Mouse (Mus musculus) cortical plate, adult 2 months (tissue): ENCODE measurements around the gene Gab2. TPM values are rescaled to one million over a fixed set of nuclear protein-coding genes. Genes with fewer than 3 reads are reported as not detected.

Experiments
- H3K27ac ChIP-seq: fragments of 200-500 bp; 2 replicates; pipeline ENCODE4 v1.5.1; 2012; ENCODE audit warnings: low read length, control low read depth, inconsistent platforms; ENCODE audit not compliant: insufficient read depth
- H3K4me1 ChIP-seq: fragments of 200-500 bp; 2 replicates; pipeline ENCODE4 v1.6.1; 2011; ENCODE audit warnings: low read length; ENCODE audit not compliant: control insufficient read depth, insufficient read depth
- H3K4me3 ChIP-seq: fragments of 200-500 bp; 2 replicates; pipeline ENCODE4 v1.5.1; 2011; ENCODE audit warnings: mild to moderate bottlenecking, low read length, control low read depth; ENCODE audit not compliant: insufficient read depth
- CTCF ChIP-seq: fragments of 200-500 bp; IDR thresholded peaks from 2 replicates; pipeline ENCODE4 v1.5.1; 2011; ENCODE audit warnings: mild to moderate bottlenecking, control low read depth, low read length; ENCODE audit not compliant: insufficient read depth; ENCODE audit errors: extremely low read depth
- POLR2A ChIP-seq: fragments of 200-500 bp; IDR thresholded peaks from 2 replicates; pipeline ENCODE4 v1.6.1; 2011; ENCODE audit warnings: mild to moderate bottlenecking, low read length, control low read depth; ENCODE audit not compliant: insufficient read depth; ENCODE audit errors: extremely low read depth
- polyA plus RNA-seq: library from polyadenylated mRNA; depleted of rRNA; stranded (reverse); fragments of >200 nt; gene quantifications from 2 replicates; pipeline ENCODE4 v1.2.3, GENCODE M21; 2012

Gene Gab2
- polyA plus RNA-seq, 1 experiment, result 11.0 TPM

GRCm38 (mm10) chr7:97181931-97182330 lies 100.5 kb downstream of the Gab2 start:
- Histone ChIP-seq H3K4me3 (no peak overlapping the region), H3K4me1 (peaks cover 2% of the 10 kb centered on the region; the same call in 1 of the 2 replicates), H3K27ac (no peak overlapping the region)
- TF ChIP-seq POLR2A (no peak), CTCF (no peak)

DNA sequence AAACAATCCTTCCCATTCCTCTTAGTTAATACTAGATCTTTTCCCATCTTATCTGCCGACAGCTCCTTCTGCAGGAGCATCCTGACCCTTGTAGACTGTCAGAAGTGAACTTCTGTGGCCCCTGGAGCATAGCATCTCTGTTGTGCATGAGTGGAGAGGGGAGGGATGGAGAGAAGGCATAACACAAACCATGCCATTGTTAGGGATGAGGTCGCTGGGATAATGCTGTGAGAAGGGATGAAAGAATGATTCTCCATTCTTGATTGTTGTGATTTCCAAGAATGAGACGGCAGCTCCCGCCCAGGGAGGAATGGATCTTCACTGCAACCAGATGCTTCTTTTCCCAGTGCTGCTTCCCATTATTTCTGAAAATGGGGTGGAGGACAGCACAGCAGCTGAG lies 102.0 kb downstream of the Gab2 start:
- peaks cover 2% of the 10 kb centered on the region; the same call in 1 of the 2 replicates for H3K4me1 ChIP-seq
- TF ChIP-seq CTCF, result no peak
- TF ChIP-seq POLR2A, result no peak
- H3K4me3 ChIP-seq, result no peak overlapping the region
- no peak overlapping the region for H3K27ac ChIP-seq

GRCm38 (mm10) chr7:97184005-97184404 lies 102.6 kb downstream of the Gab2 start:
- TF ChIP-seq CTCF (no peak), POLR2A (no peak)
- H3K4me1 ChIP-seq, result peaks cover 3% of the 10 kb centered on the region

DNA sequence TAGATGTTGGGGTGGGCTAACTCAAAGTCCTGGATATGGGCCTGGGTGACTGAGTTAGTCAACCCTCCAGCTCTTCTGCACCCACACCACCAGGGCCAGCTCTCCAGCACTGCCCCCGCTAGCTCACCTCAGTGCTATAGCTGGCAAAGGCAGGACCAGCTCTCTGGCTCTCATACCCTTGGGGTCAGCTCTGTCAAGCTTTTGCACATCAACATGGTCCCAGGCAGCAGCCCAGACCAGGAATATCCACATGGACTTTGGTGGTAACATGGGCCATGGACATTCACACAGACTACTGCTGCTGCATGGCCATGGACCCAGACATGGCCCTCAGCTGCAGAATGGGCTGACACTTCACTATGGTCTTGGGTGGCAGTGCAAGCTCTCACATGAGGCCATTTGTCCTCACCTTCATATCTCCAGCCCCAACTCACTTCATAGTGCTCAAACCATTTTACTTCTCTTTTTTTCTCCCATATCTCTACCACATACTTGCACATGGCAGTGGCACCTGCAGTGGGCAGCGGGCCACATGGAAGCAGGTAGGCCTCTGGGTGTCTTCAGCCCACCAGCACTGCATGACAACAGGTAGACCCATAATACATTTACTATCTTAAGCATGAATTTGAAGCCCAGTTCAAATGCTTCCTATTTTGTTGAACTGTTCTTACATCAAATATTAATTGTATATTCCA lies 106.1 kb downstream of the Gab2 start:
- H3K27ac ChIP-seq, result no peak overlapping the region
- H3K4me3 ChIP-seq, result no peak overlapping the region
- H3K4me1 ChIP-seq, result peaks cover 4% of the 10 kb centered on the region
- TF ChIP-seq CTCF, result no peak
- no peak for TF ChIP-seq POLR2A

More at GRCm38 (mm10) chr7:97184005-97184404, 102.6 kb downstream of the Gab2 start:
- Histone ChIP-seq H3K4me3 (no peak overlapping the region), H3K27ac (no peak overlapping the region; the same call in 1 of the 2 replicates)

- H3K4me3 ChIP-seq, result no peak overlapping the region
- TF ChIP-seq POLR2A (no peak), CTCF (no peak)
- peaks cover 2% of the 10 kb centered on the region for H3K4me1 ChIP-seq
- H3K27ac ChIP-seq, result no peak overlapping the region
These were observed 107.7 kb downstream of the Gab2 start for GRCm38 (mm10) chr7:97189116-97189515.

- H3K4me1 ChIP-seq, result no peaks in the 10 kb centered on the region; the same call in 1 of the 2 replicates
- no peak overlapping the region for H3K4me3 ChIP-seq
- TF ChIP-seq CTCF (no peak), POLR2A (no peak)
- H3K27ac ChIP-seq, result no peak overlapping the region
These were observed 122.5 kb downstream of the Gab2 start for GRCm38 (mm10) chr7:97203907-97204306.

DNA sequence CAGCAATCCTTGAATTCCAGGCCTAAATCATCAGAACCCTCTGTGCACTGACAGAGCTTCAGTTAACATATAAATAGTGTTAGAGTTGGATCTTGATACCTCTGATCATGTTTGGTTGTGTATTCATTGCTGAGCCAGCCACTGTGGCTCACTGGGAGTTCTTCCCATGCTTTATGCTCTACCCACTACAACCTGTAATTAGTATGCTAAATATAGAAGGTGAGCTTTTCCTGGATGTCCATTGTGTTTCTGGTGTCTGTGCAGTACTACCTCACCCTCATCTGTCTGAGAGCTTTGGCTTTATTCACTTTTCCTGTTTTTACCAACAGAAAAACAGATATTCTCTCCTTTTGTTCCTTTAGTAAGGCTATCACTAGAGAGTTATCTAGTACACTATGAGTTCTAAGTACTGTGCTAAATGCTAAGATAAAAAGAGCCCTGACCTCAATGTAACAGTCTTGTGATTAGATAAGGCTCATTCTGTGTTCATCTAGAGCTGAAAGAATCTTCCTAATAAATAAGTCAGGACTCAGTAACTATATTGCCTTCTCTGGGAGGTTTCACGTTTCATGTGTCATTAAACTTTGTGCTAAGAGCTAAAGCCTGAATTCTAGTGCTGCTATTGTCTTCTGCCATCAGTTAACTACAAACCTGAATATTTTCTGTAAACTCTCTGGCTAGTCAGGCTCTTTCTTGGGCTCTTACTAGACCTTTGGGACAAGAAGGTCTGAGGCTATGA lies 127.6 kb downstream of the Gab2 start:
- no peaks in the 10 kb centered on the region; the same call in 1 of the 2 replicates for H3K4me1 ChIP-seq
- no peak for TF ChIP-seq POLR2A
- no peak for TF ChIP-seq CTCF
- H3K27ac ChIP-seq, result no peak overlapping the region
- H3K4me3 ChIP-seq, result no peak overlapping the region

- H3K4me1 ChIP-seq, result no peaks in the 10 kb centered on the region; the same call in 1 of the 2 replicates
- no peak for TF ChIP-seq CTCF
- no peak for TF ChIP-seq POLR2A
- no peak overlapping the region for H3K4me3 ChIP-seq
- no peak overlapping the region for H3K27ac ChIP-seq
These were observed 128.8 kb downstream of the Gab2 start for GRCm38 (mm10) chr7:97210064-97210685.

- TF ChIP-seq POLR2A, result no peak
- TF ChIP-seq CTCF, result no peak
- Histone ChIP-seq H3K4me3 (no peak overlapping the region), H3K27ac (no peak overlapping the region), H3K4me1 (no peaks in the 10 kb centered on the region; the same call in 1 of the 2 replicates)
These were observed 129.7 kb downstream of the Gab2 start for GRCm38 (mm10) chr7:97211117-97211516.

GRCm38 (mm10) chr7:97223836-97224235 lies 142.4 kb downstream of the Gab2 start:
- H3K4me3 ChIP-seq, result no peak overlapping the region
- TF ChIP-seq POLR2A, result no peak
- no peak for TF ChIP-seq CTCF
- H3K27ac ChIP-seq, result no peak overlapping the region

More at GRCm38 (mm10) chr7:97223836-97224235, 142.4 kb downstream of the Gab2 start:
- no peaks in the 10 kb centered on the region for H3K4me1 ChIP-seq
